Mouse (Mus musculus) kidney, postnatal 0 days (tissue): ENCODE data around the gene Tgm2. TPM values are rescaled to one million over a fixed set of nuclear protein-coding genes. Genes with fewer than 3 reads are reported as not detected.
A peak's percentile ranks its signal among the peaks of the same experiment; 100 is the strongest.

ENCODE experiments used
- ATAC-seq: fragments of 200-750 bp; cut with Nextera tagmentation; replicated peaks from 2 replicates; pipeline ENCODE4 v1.8.0; 2017; ENCODE audit warnings: low read depth, moderate number of reproducible peaks, moderate TSS enrichment, moderate library complexity; ENCODE audit not compliant: low FRiP score
- DNase-seq: peaks from one replicate; pipeline ENCODE4 v3.0.0-alpha.2; 2016; ENCODE audit warnings: low spot score
- H3K27ac ChIP-seq: fragments of 300-500 bp; sonication (generic); 2 replicates; pipeline ENCODE4 v1.5.1; 2014; ENCODE audit warnings: mild to moderate bottlenecking
- H3K27me3 ChIP-seq: fragments of 300-500 bp; sonication (generic); 2 replicates; pipeline ENCODE4 v1.6.1; 2014; ENCODE audit warnings: low read length, mixed read lengths; ENCODE audit not compliant: insufficient read depth
- H3K36me3 ChIP-seq: fragments of 300-500 bp; sonication (generic); 2 replicates; pipeline ENCODE4 v1.6.1; 2014; ENCODE audit warnings: low read length, mixed read lengths; ENCODE audit not compliant: insufficient read depth
- H3K4me1 ChIP-seq: fragments of 300-500 bp; sonication (generic); replicated peaks from 2 replicates; pipeline ENCODE4 v1.6.1; 2014; ENCODE audit warnings: antibody characterized with exemption, low read length, mixed read lengths; ENCODE audit not compliant: insufficient read depth
- H3K4me2 ChIP-seq: fragments of 300-500 bp; sonication (generic); 2 replicates; pipeline ENCODE4 v1.6.1; 2014; ENCODE audit warnings: mild to moderate bottlenecking, low read length, moderate library complexity, mixed read lengths
- H3K4me3 ChIP-seq: fragments of 300-500 bp; sonication (generic); replicated peaks from 2 replicates; pipeline ENCODE4 v1.5.1; 2014; ENCODE audit warnings: low read depth, low read length
- H3K9ac ChIP-seq: fragments of 300-500 bp; sonication (generic); 2 replicates; pipeline ENCODE4 v1.6.1; 2014; ENCODE audit warnings: low read depth, low read length
- H3K9me3 ChIP-seq: fragments of 300-500 bp; sonication (generic); replicated peaks from 2 replicates; pipeline ENCODE4 v1.6.1; 2016; ENCODE audit warnings: low read length, inconsistent platforms, mixed read lengths
- CTCF ChIP-seq: IDR thresholded peaks from 2 replicates; pipeline ENCODE4 v1.5.1; 2016; ENCODE audit warnings: antibody characterized with exemption, low read depth, mild to moderate bottlenecking, moderate library complexity
- WGBS: fragments of 180-500 bp; shearing (Covaris S2); extraction: QIAGEN DNeasy Blood & Tissue Kit; methylation state at CpG from one replicate; pipeline ENCODE4 v1.1.7; 2014; 5-methylcytosine and 5-hydroxymethylcytosine counted together
- polyA plus RNA-seq: library from polyadenylated mRNA; unstranded; fragments of >200 nt; fragmentation: Nextera tagmentation; extraction: Ambion mirVana; gene quantifications from 2 replicates; pipeline ENCODE4 v1.2.1, GENCODE M21; 2015

The Tgm2 gene
- polyA plus RNA-seq, 1 experiment from 2014 or later = 26.9 TPM

DNA sequence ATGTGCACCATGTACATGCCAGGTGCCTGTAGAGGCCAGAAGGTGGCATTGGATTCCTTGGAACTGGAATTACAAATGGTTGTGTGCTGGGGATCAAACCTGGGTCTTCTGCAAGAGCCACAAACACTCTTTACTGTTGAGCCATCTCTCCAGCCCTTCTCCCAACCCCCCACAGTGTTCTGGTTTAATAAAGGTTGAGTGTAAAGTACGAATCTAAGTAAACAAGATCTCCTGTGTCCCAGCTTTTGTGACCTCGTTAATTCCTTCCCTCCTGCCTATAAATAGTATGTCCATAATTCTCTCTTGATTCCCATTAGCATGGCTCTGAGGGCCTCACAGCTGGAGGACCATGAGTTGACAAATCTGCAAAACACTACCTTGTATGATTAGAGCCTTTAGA is 68.3 kb downstream of the Tgm2 start:
- no peak for ATAC-seq
- Histone ChIP-seq H3K27ac (no peak overlapping the region), H3K36me3 (peaks cover 36% of the 10 kb centered on the region), H3K27me3 (no peaks in the 10 kb centered on the region), H3K4me1 (no peaks in the 10 kb centered on the region; the same call in 1 of the 2 replicates), H3K4me2 (no peak overlapping the region), H3K9ac (no peak overlapping the region), H3K9me3 (no peaks in the 10 kb centered on the region), H3K4me3 (no peak overlapping the region)
- TF ChIP-seq CTCF = no peak
- DNase-seq = no peak
- WGBS = 26% methylated on average over 2 of the region's 2 CpGs

DNA sequence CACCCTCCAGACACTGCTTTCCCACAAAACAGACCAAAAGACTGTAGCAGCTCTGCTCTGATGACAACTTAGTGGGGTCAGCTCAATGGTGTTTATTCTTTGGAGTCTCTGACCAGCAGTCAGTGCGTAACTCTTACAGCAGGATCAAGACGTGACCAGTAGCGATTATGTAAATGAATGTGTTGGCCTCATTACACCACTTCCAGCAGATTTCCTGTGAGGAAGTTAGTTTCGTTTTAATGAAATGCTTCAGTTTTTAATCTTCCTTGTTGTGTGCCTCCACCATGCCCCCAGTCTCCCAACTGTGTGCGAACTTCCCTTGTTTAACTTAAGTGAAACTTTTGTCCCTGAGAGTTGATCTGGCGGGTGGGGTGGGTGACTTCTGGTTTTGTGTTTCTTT is 69.5 kb downstream of the Tgm2 start:
- H3K9ac ChIP-seq = no peak overlapping the region
- DNase-seq (no peak), ATAC-seq (no peak)
- no peak overlapping the region for H3K4me2 ChIP-seq
- H3K27ac ChIP-seq = no peak overlapping the region
- peaks cover under 1% of the 10 kb centered on the region; the same call in 1 of the 2 replicates for H3K4me1 ChIP-seq
- H3K36me3 ChIP-seq = peaks cover 45% of the 10 kb centered on the region
- H3K4me3 ChIP-seq = no peak overlapping the region
- no peaks in the 10 kb centered on the region for H3K9me3 ChIP-seq
- WGBS = 76% methylated on average over 6 of the region's 6 CpGs
- no peak for TF ChIP-seq CTCF
- H3K27me3 ChIP-seq = no peaks in the 10 kb centered on the region

DNA sequence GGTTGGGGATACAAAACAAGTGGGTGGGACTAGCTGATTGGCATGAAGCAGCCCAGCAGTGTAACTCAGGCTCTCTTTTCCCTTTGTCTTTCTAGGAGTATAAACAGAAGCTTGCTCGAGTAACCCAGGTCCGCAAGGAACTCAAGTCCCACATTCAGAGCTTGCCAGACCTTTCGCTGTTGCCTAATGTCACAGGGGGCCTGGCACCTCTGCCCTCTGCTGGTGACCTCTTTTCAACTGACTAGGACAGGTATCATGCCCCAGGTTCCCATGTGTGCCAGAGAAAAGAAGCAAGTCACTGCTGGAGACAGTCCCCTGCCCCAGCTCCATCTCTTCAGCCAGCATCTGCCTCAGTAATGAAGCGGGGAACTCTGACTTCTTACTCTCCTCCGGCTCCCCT is 71.4 kb downstream of the Tgm2 start:
- no peaks in the 10 kb centered on the region for H3K9me3 ChIP-seq
- no peak for TF ChIP-seq CTCF
- H3K27me3 ChIP-seq = no peaks in the 10 kb centered on the region
- peaks cover 5% of the 10 kb centered on the region; the same call in 1 of the 2 replicates for H3K4me1 ChIP-seq
- no peak for DNase-seq
- H3K4me2 ChIP-seq = no peak overlapping the region
- peaks cover 53% of the 10 kb centered on the region for H3K36me3 ChIP-seq
- H3K9ac ChIP-seq = no peak overlapping the region
- ATAC-seq = no peak
- no peak overlapping the region for H3K4me3 ChIP-seq
- H3K27ac ChIP-seq = no peak overlapping the region
- 91% methylated on average over 5 of the region's 5 CpGs for WGBS

DNA sequence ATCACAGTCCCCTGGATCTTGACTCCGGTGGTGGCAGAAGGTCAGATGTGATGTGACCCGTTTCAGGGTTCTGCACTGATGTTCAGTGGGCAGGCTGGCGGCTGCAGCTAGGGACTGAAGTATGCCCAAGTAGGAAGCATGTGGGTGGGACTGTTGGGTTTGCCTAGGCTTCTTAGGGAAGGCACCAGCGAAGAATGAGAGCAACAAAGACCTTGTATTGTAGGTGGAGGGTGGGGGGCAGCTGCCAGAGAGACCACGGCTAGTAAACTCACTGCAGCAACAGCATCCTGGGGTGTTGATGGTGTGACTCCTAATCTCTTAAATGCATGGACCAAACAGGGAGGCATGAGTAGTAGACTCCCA is 74.6 kb downstream of the Tgm2 start:
- 66% methylated on average over 5 of the region's 5 CpGs for WGBS
- no peak overlapping the region for H3K4me3 ChIP-seq
- no peak overlapping the region for H3K9ac ChIP-seq
- H3K27ac ChIP-seq = 0 out of 2 replicates have a peak overlapping the region, but pooled peaks have one; percentile 4
- peaks cover 48% of the 10 kb centered on the region for H3K36me3 ChIP-seq
- H3K27me3 ChIP-seq = no peaks in the 10 kb centered on the region
- no peak overlapping the region for H3K4me2 ChIP-seq
- DNase-seq (no peak), ATAC-seq (no peak)
- H3K9me3 ChIP-seq = no peaks in the 10 kb centered on the region
- no peak for TF ChIP-seq CTCF
- peaks cover 5% of the 10 kb centered on the region; the same call in 1 of the 2 replicates for H3K4me1 ChIP-seq

DNA sequence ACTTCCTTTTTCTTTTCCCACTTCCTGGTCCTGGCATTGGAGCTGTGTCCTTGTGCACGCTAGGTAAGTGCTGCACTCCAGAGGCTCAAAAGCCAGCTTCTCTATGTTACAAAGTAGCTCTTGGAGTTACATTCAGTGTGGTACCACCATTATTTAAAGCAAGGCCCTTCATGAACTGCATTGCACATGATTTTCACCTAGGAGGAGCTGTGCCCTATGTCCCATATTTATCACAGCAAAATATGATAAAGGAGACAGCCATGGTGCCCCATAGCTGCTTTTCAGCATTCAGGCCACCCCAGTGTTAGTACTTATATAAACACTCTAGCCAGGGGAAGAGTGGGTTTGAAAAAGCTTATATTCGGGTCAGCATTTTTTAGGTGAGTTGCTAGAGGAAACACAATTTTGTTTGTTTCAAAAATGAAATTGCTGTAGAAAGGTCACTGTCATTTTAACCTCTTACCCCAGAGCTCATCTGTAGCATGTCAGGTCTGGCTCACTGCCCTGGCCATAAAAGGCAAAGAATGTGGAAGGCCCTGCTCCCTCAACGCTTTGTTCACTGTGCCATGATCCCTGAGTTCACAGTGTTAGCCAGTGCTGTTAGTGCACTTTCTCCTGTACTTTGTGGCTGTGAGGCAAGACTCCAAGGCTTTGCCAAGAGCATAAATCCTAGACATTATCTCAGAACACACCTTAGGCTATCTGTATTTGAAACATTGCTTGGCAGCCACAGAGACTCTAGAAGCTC is 75.2 kb downstream of the Tgm2 start:
- H3K4me1 ChIP-seq = peaks cover 5% of the 10 kb centered on the region; the same call in 1 of the 2 replicates
- H3K27me3 ChIP-seq = no peaks in the 10 kb centered on the region
- no peak overlapping the region for H3K4me2 ChIP-seq
- no peak overlapping the region for H3K4me3 ChIP-seq
- no peaks in the 10 kb centered on the region for H3K9me3 ChIP-seq
- H3K9ac ChIP-seq = no peak overlapping the region
- 57% methylated on average over 3 of the region's 3 CpGs for WGBS
- H3K36me3 ChIP-seq = peaks cover 42% of the 10 kb centered on the region
- ATAC-seq (no peak), DNase-seq (no peak)
- TF ChIP-seq CTCF = 0 out of 2 replicates have a peak, but pooled peaks have one; percentile 5
- 0 out of 2 replicates have a peak overlapping the region, but pooled peaks have one; percentile 4 for H3K27ac ChIP-seq

DNA sequence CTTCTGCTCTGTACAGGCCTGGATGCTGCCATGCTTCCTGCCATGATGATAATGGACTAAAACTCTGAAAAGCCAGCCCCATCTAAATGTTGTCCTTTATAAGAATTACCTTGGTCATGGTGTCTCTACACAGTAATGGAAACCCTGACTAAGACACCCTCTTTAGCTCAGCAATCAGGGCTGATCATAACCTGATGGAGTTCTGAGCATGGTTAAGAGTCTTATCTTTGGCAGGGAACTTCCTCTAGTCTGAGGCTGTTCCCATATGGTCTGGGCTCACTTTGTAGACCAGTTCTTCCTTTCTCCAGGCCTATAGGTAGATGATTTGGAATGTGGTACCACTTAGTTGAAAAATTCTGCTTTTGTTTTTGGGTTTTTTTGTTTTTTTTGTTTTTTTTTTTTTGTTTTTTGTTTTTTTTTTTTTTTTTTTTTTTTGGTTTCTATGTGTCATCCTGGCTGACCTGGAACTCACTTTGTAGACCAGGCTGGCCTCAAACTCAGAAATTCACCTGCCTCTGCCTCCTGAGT is 77.7 kb downstream of the Tgm2 start:
- Histone ChIP-seq H3K4me1 (peaks cover 5% of the 10 kb centered on the region; the same call in 1 of the 2 replicates), H3K4me2 (no peak overlapping the region), H3K9me3 (no peaks in the 10 kb centered on the region), H3K27ac (no peak overlapping the region), H3K9ac (no peak overlapping the region), H3K4me3 (no peak overlapping the region), H3K27me3 (no peaks in the 10 kb centered on the region), H3K36me3 (peaks cover 28% of the 10 kb centered on the region)
- no peak for TF ChIP-seq CTCF
- DNase-seq (no peak), ATAC-seq (no peak)
